Mouse (Mus musculus) spleen, postnatal 10 days (tissue): ENCODE results near the gene Cdyl.
A peak's percentile ranks its signal among the peaks of the same experiment; 100 is the strongest.
"Not testable (repeated sequence)": the region's sequence is repeated elsewhere in the genome, so short reads cannot be mapped to it uniquely, and the experiment has no call there.

Experiments used
- DNase-seq, 2 experiments: peaks; one replicate each; pipeline ENCODE4 v3.0.0; 2021 to 2022; ENCODE audit warnings: low spot score in 2 of 2

The Cdyl gene

GRCm38 (mm10) chr13:35836501-35836900, 176.9 kb downstream of the Cdyl start:
- not testable (repeated sequence) for DNase-seq

- no peak for DNase-seq
These were observed 180.5 kb downstream of the Cdyl start for GRCm38 (mm10) chr13:35840102-35840501.

GRCm38 (mm10) chr13:35843383-35843782, 183.8 kb downstream of the Cdyl start:
- DNase-seq = no peak

GRCm38 (mm10) chr13:35845306-35845705, 185.7 kb downstream of the Cdyl start:
- DNase-seq = no peak

GRCm38 (mm10) chr13:35848694-35849093, 189.1 kb downstream of the Cdyl start:
- no peak for DNase-seq

GRCm38 (mm10) chr13:35851581-35851980, 191.9 kb downstream of the Cdyl start:
- no peak for DNase-seq

- DNase-seq = no peak
These were observed 193.4 kb downstream of the Cdyl start for GRCm38 (mm10) chr13:35852851-35853575.

GRCm38 (mm10) chr13:35857486-35857885, 197.9 kb downstream of the Cdyl start:
- no peak for DNase-seq

GRCm38 (mm10) chr13:35860916-35861315, 201.3 kb downstream of the Cdyl start:
- DNase-seq = no peak

- no peak for DNase-seq
These were observed 211.0 kb downstream of the Cdyl start for GRCm38 (mm10) chr13:35870659-35871058.

GRCm38 (mm10) chr13:35871107-35871506, 211.5 kb downstream of the Cdyl start:
- DNase-seq = no peak

GRCm38 (mm10) chr13:35875396-35875795, 215.8 kb downstream of the Cdyl start:
- DNase-seq = no peak

GRCm38 (mm10) chr13:35878282-35878681, 218.6 kb downstream of the Cdyl start:
- DNase-seq = no peak

- no peak for DNase-seq
These were observed 219.4 kb downstream of the Cdyl start for GRCm38 (mm10) chr13:35879068-35879467.

GRCm38 (mm10) chr13:35879519-35879918, 219.9 kb downstream of the Cdyl start:
- DNase-seq = no peak

- DNase-seq = no peak
These were observed 221.0 kb downstream of the Cdyl start for GRCm38 (mm10) chr13:35880555-35881046.

- peak; percentile 39 to 64 for DNase-seq
These were observed 226.6 kb downstream of the Cdyl start for GRCm38 (mm10) chr13:35886121-35886725.

GRCm38 (mm10) chr13:35892866-35893265, 233.2 kb downstream of the Cdyl start:
- DNase-seq = no peak

GRCm38 (mm10) chr13:35905378-35905777, 245.7 kb downstream of the Cdyl start:
- DNase-seq = no peak

GRCm38 (mm10) chr13:35905879-35906481, 246.3 kb downstream of the Cdyl start, which contains the start of gene Rpp40:
Gene Rpp40, minus strand, starts transcription at chr13:35906359.
- peak; percentile 82 to 88 for DNase-seq

GRCm38 (mm10) chr13:35911476-35911875, 251.8 kb downstream of the Cdyl start:
- DNase-seq = no peak
